Mouse (Mus musculus): Measurements from ENCODE around the gene Stk32c. TPM values are rescaled to one million over a fixed set of nuclear protein-coding genes. Genes with fewer than 3 reads are reported as not detected.
A peak's percentile ranks its signal among the peaks of the same experiment; 100 is the strongest.

The Stk32c gene
- polyA plus RNA-seq (2015; fragmentation: Nextera tagmentation; extraction: Ambion mirVana) = 0.11 TPM in 1 of 2 replicates, not detected in the other

GRCm38 (mm10) chr7:139212754-139213745, at the start of gene Stk32c, which contains the start of gene Lrrc27:
TSS of gene Stk32c (minus strand) at chr7:139213307.
TSS of gene Lrrc27 (plus strand) at chr7:139212988.
- TF ChIP-seq CTCF (IDR thresholded peaks at IDR 0.05; ENCODE audit: low read depth) (peak; percentile 33; the same call in 1 of the 2 replicates), EP300 (optimal IDR thresholded peaks at IDR 0.05) (no peak)
- peak within 1 kb of the TSS; percentile 59 for H3K4me3 ChIP-seq (ENCODE audit: low read depth, low read length)
- ATAC-seq (ENCODE audit: low FRiP score, low TSS enrichment) (peak; percentile 98), DNase-seq (ENCODE audit: low spot score) (peak; percentile 97)
- peak within 1 kb of the TSS; percentile 64 for H3K4me2 ChIP-seq (replicated peaks; ENCODE audit: low read depth)
- no peaks in the 10 kb centered on the region for H3K27me3 ChIP-seq (ENCODE audit: control insufficient read depth, insufficient read depth, low read length)
- no peaks in the 10 kb centered on the region for H3K9me3 ChIP-seq (ENCODE audit: control insufficient read depth, low read length)
- H3K27ac ChIP-seq (replicated peaks) = peak within 1 kb of the TSS; percentile 86
- no peaks in the 10 kb centered on the region for H3K36me3 ChIP-seq (ENCODE audit: control insufficient read depth, insufficient read depth, low read length)
- H3K9ac ChIP-seq (ENCODE audit: low read length) = peak within 1 kb of the TSS; percentile 74
- 0 out of 2 replicates have a peak, but pooled peaks cover 3% of the 10 kb centered on the region for H3K4me1 ChIP-seq (replicated peaks; ENCODE audit: control insufficient read depth, insufficient read depth)
- WGBS = 2% methylated on average over 53 of the region's 53 CpGs

- Histone ChIP-seq H3K27ac (replicated peaks) (peak overlapping the region; percentile 90), H3K9ac (ENCODE audit: low read length) (no peak overlapping the region), H3K36me3 (ENCODE audit: control insufficient read depth, insufficient read depth, low read length) (peaks cover 13% of the 10 kb centered on the region), H3K4me3 (ENCODE audit: low read depth, low read length) (no peak overlapping the region), H3K4me1 (replicated peaks; ENCODE audit: control insufficient read depth, insufficient read depth) (peaks cover 9% of the 10 kb centered on the region; the same call in 1 of the 2 replicates), H3K9me3 (ENCODE audit: control insufficient read depth, low read length) (no peaks in the 10 kb centered on the region), H3K4me2 (replicated peaks; ENCODE audit: low read depth) (peak overlapping the region; percentile 17), H3K27me3 (ENCODE audit: control insufficient read depth, insufficient read depth, low read length) (no peaks in the 10 kb centered on the region)
- DNase-seq (ENCODE audit: low spot score) (peak; percentile 93), ATAC-seq (ENCODE audit: low FRiP score, low TSS enrichment) (peak; percentile 94)
- WGBS = 34% methylated on average over 10 of the region's 10 CpGs
- TF ChIP-seq CTCF (IDR thresholded peaks at IDR 0.05; ENCODE audit: low read depth) (no peak), EP300 (optimal IDR thresholded peaks at IDR 0.05) (peak; percentile 88)
Measured at GRCm38 (mm10) chr7:139257752-139258542, 44.8 kb upstream of the Stk32c start.

GRCm38 (mm10) chr7:139254626-139255025, 41.5 kb upstream of the Stk32c start:
- no peak overlapping the region for H3K9ac ChIP-seq (ENCODE audit: low read length)
- ATAC-seq (ENCODE audit: low FRiP score, low TSS enrichment) (no peak), DNase-seq (ENCODE audit: low spot score) (no peak)
- peaks cover 12% of the 10 kb centered on the region for H3K36me3 ChIP-seq (ENCODE audit: control insufficient read depth, insufficient read depth, low read length)
- peaks cover 31% of the 10 kb centered on the region for H3K4me1 ChIP-seq (replicated peaks; ENCODE audit: control insufficient read depth, insufficient read depth)
- H3K27ac ChIP-seq (replicated peaks) = no peak overlapping the region
- TF ChIP-seq CTCF (IDR thresholded peaks at IDR 0.05; ENCODE audit: low read depth) = no peak
- no peak for TF ChIP-seq EP300 (optimal IDR thresholded peaks at IDR 0.05)
- 76% methylated on average over 5 of the region's 5 CpGs for WGBS
- H3K9me3 ChIP-seq (ENCODE audit: control insufficient read depth, low read length) = no peaks in the 10 kb centered on the region
- no peak overlapping the region for H3K4me3 ChIP-seq (ENCODE audit: low read depth, low read length)
- H3K4me2 ChIP-seq (replicated peaks; ENCODE audit: low read depth) = no peak overlapping the region
- no peaks in the 10 kb centered on the region for H3K27me3 ChIP-seq (ENCODE audit: control insufficient read depth, insufficient read depth, low read length)

GRCm38 (mm10) chr7:139253462-139253861, 40.4 kb upstream of the Stk32c start:
- Histone ChIP-seq H3K4me1 (replicated peaks; ENCODE audit: control insufficient read depth, insufficient read depth) (peaks cover 35% of the 10 kb centered on the region), H3K27ac (replicated peaks) (peak overlapping the region; percentile 95; the same call in 1 of the 2 replicates), H3K36me3 (ENCODE audit: control insufficient read depth, insufficient read depth, low read length) (peaks cover 12% of the 10 kb centered on the region), H3K4me3 (ENCODE audit: low read depth, low read length) (no peak overlapping the region), H3K9ac (ENCODE audit: low read length) (peak overlapping the region; percentile 53), H3K27me3 (ENCODE audit: control insufficient read depth, insufficient read depth, low read length) (no peaks in the 10 kb centered on the region), H3K9me3 (ENCODE audit: control insufficient read depth, low read length) (no peaks in the 10 kb centered on the region), H3K4me2 (replicated peaks; ENCODE audit: low read depth) (0 out of 2 replicates have a peak overlapping the region, but pooled peaks have one; percentile 11)
- DNase-seq (ENCODE audit: low spot score) (no peak), ATAC-seq (ENCODE audit: low FRiP score, low TSS enrichment) (no peak)
- WGBS = 44% methylated on average over 3 of the region's 3 CpGs
- TF ChIP-seq CTCF (IDR thresholded peaks at IDR 0.05; ENCODE audit: low read depth) (no peak), EP300 (optimal IDR thresholded peaks at IDR 0.05) (no peak)

GRCm38 (mm10) chr7:139252986-139253385, 39.9 kb upstream of the Stk32c start:
- Histone ChIP-seq H3K4me3 (ENCODE audit: low read depth, low read length) (no peak overlapping the region), H3K36me3 (ENCODE audit: control insufficient read depth, insufficient read depth, low read length) (peaks cover 12% of the 10 kb centered on the region), H3K9me3 (ENCODE audit: control insufficient read depth, low read length) (no peaks in the 10 kb centered on the region), H3K27ac (replicated peaks) (peak overlapping the region; percentile 95), H3K4me2 (replicated peaks; ENCODE audit: low read depth) (peak overlapping the region; percentile 11), H3K27me3 (ENCODE audit: control insufficient read depth, insufficient read depth, low read length) (no peaks in the 10 kb centered on the region), H3K4me1 (replicated peaks; ENCODE audit: control insufficient read depth, insufficient read depth) (peaks cover 35% of the 10 kb centered on the region), H3K9ac (ENCODE audit: low read length) (peak overlapping the region; percentile 53)
- WGBS = 43% methylated on average over 9 of the region's 9 CpGs
- TF ChIP-seq CTCF (IDR thresholded peaks at IDR 0.05; ENCODE audit: low read depth) = no peak
- no peak for TF ChIP-seq EP300 (optimal IDR thresholded peaks at IDR 0.05)
- ATAC-seq (ENCODE audit: low FRiP score, low TSS enrichment) (peak; percentile 29; the same call in 1 of the 2 replicates), DNase-seq (ENCODE audit: low spot score) (peak; percentile 79)
